Mouse (Mus musculus) urinary bladder, postnatal 4 days (tissue): Measurements from ENCODE around the gene Rraga.

Experiments used
- DNase-seq, 2 experiments: peaks; one replicate each; pipeline ENCODE4 v3.0.0; 2021 to 2022; ENCODE audit warnings: low spot score in 2 of 2

The Rraga gene

DNA sequence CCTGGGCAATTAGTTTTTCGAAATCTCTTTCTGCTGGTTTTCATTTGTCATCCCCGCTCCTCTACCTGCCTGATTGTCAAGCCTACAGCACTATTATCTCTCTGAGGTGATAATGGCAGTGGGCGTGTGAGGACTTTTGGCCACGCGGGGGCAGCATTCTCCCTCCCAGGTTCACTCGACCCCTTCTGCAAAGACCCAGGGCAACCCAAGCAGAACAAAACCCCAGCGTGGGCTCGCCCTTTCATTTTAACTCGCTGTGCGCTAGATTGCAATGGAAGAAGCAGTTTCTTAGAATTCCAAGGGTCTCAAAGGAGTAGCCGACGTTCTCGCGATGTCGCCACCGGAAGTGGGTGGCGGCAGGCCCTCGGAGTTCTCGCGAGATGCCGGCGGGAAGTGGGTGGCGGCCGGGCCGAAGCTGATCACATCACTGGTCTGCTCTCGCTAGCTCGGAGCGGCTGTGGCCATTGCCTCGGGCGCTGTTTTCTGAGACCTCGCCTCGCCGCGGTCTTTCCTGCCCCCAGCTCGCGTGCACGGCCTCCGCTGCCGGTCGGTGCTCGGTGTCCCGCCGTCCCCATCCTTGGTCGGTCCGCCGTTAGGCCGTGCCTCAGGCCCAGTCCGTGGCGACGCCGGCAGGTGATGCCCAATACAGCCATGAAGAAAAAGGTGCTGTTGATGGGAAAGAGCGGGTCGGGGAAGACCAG lies at the start of gene Rraga:
Gene Rraga, plus strand, starts transcription at position 386 of the 701 bp plus-strand sequence.
- peak; percentile 94 to 98 for DNase-seq

DNA sequence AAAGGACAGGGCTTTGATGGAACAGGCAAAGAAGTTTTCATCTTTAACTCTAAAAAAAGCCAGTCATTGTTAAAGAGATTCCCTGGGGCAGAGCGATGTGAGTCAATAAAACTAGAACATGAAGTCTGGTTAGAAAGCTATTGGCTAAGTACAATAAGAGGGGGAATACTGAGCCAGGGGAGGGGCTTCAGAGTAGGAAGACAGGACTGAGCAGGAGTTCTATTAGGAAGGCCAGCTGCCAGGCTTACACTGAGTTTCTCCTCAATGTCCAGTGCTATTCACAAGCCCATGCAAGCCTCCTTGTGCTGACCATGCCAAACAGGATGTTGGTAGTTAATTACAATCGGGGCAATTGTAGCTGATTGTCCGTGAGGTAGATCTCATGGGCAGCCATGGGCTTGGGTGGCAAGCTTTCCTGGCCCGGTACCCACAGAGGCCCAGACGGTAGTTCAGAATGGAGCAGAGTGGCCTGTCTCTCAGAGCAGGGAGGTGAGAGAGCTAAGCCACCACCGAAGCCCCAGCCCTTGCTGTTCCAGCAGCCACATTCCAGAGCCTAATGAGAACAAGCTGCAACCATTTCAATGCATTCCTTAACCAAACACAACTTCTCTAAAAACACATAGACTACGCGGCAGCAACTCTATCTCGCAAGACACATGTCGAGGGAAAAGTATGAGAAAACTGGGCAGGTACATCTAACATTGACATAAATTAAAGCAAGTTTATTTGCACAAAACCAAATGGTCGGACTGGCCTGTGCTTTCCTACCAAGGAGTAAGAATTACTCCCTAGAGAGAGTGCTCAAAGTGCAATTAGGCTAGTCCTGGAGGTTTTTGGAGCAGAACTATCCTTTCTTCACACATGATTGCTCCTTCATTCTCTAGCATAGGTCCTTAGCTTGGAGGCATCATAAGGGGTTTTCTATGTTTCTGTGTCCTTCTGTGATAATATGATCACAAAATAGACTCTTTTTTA lies 48.0 kb upstream of the Rraga start:
- DNase-seq, result peak in 1 of 2 experiments; percentile 36

DNA sequence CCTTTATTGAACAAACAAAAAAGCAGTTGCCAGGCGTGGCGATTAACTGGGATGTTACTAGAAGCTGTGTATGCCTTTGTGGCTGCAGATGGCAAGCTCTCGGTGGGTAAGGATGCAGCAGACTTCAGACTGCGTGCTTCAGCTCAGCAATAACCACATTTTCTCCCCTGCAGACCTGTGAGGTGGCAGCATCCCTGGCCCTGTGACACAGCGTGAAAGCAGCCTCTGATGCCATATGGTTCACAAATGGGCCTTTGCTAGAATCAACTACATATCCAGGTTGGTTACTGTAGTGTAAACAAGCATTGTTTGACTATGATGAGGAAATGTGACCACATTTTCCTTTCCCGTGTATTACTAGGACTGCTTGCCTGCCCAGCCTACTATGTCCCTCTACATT lies 46.3 kb upstream of the Rraga start:
- no peak for DNase-seq

DNA sequence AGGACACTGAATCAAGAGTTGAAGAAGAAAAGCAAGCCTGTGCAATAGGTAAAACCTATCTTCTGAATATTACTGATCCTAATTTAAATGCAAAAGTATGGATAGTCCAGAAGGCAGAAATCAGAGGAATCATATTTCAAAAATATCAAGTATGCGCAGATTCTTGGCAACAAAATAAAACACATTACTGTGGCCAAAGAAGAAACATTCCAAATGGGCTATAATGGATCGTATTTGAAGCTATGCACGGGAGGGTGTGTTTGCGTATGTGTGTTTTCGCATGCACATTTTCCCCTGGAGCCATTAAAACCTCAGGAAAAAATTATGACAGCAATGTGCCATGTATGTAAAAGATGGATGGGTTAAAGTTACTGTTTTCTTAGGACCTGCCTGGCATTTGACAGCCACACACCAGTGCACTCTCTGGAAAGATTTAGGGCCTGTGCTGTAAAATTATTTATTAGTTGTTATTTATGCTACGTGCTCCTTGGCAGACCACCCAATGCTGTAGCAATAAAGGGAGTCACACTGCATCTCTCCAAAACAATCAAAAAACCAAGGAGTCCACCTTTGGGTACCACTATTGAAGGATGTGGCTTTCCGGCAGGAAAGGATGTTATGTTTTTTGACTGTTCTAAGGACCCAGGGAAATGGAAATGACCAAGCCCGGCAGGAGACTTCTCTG lies 41.9 kb upstream of the Rraga start:
- DNase-seq, result no peak

DNA sequence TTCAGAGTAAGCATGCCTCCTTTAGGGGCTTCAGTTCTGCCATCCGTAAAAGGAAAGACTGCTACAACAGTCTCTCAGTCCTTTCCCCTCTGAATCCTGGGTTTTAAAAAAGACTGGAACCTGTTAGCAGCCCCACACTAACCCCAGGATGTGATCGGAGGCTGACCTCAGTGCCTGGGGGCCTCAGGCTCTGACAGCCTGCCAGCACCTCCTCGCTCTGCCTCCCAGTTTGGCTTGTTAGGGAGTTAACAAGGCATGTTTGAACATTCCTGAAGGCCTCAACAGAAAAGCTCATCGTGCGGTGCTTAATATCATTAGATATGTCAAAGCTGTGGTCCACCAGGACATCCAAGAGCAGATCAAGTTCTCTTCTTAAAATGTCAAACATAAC lies 41.4 kb upstream of the Rraga start:
- DNase-seq, result no peak

DNA sequence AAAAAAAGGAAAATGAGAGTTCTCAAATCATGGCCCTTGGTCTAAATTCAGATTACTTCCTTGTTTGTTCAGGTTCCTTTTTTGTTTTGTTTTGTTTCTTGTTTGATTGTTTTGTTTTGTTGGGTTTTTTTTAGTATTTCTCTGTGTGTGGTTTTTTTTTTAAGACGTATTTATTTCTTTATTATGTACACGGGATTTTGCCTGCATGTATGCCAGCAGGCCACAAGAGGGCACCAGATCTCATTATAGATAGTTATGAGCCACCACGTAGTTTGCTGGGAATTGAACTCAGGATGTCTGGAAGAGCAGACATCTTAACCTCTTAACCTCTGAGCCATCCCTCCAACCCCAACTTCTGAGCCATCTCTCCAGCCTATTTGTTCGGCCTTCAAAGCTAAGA lies 37.5 kb upstream of the Rraga start:
- DNase-seq, result no peak

DNA sequence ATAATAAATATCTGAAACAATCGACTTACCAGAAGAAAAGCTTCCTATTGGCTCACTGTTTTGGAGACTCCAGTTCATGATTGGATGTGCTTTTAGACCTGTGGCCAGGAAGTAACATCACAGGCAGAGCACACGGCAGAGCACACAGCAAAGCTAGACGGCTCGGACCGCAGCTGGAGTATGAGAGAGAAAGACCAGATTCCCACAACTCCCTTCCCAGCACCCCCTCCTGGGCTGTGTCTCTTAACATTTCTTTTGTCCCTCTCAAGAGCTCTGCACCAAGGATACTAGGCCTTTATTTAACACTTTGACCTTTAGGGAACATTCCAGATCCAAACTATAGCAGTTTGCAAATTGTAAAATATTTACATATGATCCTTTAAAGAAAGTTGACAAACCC lies 36.5 kb upstream of the Rraga start:
- no peak for DNase-seq

DNA sequence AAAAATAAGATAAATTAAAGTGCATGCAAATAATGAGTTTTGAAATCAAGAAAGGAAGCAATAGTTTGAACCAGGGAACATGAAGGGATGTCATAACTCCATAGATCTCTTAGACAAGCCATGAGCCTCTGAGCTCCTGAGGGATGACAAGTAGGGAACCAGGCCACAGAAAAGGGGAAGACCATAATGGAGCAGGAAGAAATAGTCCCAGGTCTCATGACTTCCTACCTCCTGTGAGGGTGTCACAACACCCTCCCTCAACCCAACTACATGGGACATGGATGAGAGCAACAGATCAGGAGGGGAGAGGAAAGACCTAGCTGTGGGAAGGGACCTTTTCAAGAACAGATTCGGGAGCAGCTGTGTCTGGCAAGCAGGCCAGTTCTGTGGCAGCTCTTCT lies 33.9 kb upstream of the Rraga start:
- no peak for DNase-seq

DNA sequence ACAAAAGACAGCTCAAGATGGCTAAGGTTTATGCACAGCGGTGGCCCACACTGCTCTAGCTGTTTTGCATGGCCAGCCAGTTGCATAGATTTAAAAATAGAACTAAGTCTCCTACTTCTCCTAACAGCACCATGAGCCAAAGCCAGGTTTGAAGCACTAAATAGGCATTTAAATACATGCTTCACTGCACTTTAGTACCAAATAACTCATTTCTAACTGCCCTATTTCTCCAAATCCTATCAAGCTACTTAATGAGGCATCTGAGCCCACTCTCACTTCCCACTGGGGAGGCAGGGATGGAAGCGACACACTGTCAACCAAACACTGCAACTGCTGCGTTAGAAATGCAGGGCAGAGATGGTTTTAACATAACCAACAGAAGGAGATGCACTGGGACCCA lies 31.5 kb upstream of the Rraga start:
- DNase-seq, result no peak

DNA sequence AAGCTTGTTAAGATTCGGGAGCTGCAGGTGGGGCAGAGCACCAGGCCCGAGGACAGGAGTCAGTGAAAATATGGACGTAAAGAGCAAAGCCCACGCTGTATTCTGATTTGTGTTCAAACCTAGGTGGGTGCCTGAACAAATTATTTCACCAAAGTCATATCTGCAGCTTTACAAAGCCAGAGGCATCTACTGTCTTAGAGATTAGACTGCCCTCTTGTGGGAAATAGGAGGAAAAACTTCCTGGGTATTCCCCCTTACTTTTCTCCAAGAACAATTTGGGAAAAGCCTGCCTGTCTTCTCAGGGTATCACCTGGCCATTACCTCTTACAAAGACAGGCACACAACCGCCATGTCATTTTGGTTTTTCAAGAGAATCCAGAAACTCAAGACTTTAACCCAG lies 29.9 kb upstream of the Rraga start:
- DNase-seq, result no peak

DNA sequence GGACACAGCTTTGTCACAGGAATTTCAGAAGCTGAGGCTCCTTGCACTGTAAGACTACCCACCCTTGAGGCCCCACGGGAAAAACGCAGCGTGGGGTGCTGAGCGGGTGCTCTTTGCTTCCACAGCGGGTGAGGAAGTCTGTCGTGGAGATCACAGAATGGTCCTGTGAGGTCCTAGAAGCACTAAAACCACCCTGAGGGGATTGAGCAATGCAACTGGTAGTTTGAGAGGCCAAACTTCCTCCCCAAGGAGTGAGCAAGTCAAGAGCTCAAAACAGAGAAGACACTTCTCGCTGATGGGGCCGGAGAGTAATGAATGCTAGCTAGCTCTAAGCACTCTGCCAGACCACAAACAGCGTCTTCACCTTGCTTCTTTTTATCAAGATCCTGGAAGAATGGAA lies 27.1 kb upstream of the Rraga start:
- DNase-seq, result no peak

DNA sequence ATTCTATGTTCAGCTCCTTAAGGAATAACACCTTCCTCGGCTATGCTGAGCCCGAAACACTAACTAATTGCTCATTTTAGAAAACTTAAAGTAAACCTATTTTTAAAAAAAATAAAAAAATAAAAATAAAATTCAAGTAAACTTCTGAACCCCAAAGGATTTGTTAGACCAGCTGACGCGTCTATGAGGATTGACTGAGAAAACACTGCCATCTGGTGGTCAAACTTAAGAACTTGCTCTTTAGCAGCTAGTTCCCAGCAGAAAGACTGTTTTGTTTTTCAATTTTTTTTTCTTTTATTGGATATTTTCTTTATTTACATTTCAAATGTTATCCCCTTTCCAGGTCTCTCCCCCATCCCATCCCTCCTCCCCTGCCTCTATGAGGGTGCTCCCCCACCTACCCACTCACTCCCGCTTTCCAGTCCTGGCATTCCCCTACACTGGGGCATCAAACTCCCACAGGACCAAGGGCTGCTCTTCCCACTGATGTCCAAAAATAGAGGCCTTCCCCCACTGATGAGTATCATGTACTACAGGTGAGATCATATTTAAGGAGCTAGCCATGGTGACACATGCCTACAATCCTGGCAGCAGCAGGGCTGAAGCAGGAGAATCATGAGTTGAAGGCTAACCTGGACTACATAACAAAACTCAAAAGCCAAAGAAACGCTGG lies 20.3 kb upstream of the Rraga start:
- no peak for DNase-seq

DNA sequence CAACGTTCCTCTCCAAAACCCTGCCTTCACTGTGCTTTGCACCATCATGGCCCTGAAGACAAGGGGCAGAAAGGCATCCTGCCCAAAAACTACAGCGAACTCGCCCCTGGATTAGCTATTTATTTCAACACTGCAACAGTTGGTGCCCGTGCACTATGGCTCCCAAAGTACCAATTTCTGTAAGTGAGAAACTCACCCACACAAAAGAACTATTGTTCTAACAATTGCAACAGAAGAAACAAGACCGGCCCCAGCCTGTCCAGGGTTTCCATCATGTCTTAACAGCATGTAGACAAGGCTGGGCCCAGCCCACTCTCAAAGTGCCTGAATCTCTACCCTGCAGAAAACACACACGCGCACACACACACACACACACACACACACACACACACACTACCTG lies 18.1 kb upstream of the Rraga start:
- DNase-seq, result no peak

DNA sequence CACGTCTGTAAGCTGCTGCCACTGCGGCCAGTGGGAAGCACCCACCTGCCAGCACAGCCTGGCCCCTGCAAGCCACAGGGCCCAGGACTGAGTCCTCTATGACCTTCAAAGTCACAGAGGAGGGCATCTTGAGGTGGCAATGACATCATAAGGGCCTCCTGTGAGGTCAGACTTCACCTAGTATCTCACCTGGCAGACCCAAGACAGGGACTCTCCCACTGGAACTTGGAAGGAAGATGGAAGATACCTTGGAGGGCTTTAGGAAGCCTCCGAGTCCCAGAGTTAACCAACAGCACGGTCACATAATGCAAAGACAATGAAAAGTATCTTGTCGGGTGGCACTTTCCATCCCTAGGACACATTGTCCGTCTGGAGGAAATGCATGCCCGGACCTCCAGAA lies 17.2 kb upstream of the Rraga start, which contains the start of gene Saxo1:
Gene Saxo1, minus strand, starts transcription at position 101 of the 400 bp plus-strand sequence.
- no peak for DNase-seq

DNA sequence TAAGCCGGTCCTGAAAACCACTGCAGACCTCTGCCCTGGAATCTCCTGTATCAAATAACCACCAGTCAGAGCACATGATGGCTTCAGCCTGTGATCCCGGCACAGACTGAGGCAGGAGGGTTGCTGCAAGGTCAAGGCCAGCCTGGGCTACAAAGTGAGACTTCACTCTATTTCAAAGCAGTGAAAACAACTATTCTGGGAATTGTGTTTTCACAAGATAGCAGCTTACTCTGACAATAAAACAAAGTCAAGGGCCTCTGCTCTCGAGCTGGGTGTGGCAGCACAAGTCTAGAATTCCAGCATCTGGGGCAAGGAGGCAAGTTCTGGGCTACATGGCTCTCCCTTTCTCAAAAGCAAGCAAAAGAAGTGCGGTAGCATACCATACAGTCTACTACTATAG lies 16.5 kb upstream of the Rraga start:
- no peak for DNase-seq

DNA sequence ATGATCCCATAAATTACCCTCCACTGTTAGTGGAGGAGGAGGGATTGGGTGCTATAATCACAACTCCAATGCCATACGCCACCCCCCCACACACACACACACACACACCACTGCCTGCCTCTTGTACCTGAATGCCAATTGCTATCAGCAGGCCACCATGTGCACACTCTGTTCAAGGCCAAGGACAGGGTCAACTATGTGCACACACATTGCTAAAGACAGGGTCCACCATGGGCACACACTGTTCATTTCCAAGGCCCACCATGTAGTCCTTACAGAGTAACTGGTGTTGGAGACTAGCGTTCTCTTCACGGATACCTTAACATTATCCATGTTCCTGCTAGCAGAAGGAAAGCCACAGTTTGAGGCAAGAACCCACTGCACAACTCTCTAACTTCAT lies 14.4 kb upstream of the Rraga start:
- no peak for DNase-seq

DNA sequence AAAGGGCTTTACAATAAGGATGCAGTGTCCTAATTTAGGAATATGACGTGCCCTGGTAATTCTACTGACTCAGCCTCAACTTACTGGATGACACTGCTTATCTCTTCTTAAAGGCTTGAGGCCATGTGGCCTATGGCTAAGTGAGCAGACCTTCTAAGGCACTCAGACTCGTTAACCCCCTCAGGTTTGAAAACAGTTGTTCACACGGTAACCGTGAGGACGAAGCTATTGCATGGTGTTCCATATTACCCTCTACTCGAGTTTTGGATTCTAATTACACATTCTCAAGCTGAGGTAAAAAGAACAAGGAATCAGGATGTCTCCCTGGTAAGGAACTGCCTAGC lies 557 bp upstream of the Rraga start:
- no peak for DNase-seq

DNA sequence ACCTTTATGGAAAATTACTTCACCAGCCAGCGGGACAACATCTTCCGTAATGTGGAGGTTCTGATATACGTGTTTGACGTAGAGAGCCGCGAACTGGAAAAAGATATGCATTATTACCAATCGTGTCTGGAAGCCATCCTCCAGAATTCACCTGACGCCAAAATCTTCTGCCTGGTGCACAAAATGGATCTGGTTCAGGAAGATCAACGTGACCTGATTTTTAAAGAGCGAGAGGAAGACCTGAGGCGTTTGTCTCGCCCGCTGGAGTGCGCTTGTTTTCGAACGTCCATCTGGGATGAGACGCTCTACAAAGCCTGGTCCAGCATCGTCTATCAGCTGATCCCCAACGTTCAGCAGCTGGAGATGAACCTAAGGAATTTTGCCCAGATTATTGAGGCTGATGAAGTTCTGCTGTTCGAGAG lies 663 bp downstream of the Rraga start:
- no peak for DNase-seq

DNA sequence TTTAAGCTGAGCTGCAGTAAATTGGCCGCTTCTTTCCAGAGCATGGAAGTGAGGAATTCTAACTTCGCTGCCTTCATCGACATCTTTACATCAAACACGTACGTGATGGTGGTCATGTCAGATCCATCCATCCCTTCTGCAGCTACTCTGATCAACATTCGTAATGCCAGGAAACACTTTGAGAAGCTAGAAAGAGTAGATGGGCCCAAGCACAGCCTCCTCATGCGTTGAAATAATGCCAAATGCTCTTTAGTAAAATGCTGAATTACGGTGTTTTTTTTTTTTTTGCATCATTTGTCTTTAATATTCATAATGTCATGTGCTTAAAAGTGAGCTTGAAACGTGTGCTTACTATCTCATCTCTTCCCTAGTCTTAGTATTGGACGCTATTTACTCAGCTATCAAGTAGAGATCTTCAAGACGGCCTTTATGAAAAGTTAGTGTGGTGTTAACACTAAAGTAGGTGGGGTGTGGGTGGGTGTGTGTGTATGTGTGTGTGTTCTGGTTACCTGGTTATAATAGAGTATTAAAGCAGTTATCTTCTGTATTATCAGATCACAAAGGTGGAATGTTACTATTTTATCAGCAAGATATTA lies 1.3 kb downstream of the Rraga start:
- DNase-seq, result no peak

DNA sequence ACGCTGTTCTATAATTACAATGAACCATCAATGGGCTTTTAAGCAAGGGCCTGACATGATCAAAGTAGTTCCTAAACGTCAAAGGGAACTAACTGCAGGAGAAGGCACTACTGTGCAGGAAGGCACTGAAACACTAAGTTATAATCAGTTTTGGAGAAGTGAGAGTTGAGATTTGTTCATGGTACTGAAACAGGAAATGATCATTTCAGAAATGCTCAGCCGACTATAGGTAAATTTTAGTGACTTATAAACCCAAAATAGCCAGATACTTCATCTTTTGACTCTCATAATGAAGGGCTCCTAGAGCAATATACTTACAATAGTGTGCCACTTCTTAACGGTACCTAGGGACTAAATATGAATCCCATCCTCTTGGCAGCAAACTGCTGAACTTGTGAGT lies 4.6 kb downstream of the Rraga start:
- no peak for DNase-seq

DNA sequence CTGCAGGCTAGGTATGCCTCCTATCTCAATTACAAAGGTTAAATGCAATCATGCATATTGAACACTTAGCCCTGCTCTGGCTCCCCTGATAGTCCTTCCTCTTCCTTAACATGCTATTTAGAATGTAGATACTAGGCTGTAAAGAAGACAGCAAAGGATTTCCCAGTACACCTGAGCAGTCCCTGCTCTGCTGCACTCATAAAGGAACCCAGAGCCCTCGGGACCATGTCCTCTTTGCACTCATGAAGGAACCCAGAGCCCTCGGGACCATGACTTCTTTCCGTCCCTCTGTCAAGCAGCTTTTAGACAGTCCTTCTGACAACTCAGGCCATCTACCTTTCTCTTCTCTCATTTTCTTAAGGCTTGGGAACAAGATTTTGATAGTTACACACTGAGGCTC lies 5.1 kb downstream of the Rraga start:
- no peak for DNase-seq

DNA sequence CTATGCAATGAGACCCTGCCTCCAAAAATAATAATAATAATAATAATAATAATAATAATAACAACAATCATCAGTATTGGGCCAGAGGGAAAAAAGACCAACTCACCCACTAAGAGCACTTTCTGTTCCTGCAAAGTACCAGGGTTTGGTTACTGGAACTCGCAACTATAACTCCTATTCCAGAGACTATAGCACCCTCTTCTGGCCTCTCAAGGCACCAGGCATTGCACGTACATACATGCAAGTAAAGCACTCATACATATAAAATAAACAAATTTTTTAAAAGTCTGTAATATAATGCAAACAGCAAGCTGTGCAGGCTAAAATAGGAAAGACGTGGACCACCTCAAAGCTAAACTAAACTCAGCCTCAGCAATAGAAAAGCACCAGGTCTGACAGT lies 12.8 kb downstream of the Rraga start:
- no peak for DNase-seq
